Mouse (Mus musculus) layer of hippocampus, postnatal 10 days (tissue): ENCODE measurements around the gene Dip2b. TPM values are rescaled to one million over a fixed set of nuclear protein-coding genes. Genes with fewer than 3 reads are reported as not detected.

Source experiments
- DNase-seq, 2 experiments: peaks; one replicate each; pipeline ENCODE4 v3.0.0; 2021; ENCODE audit warnings: low spot score in 2 of 2
- total RNA-seq, 2 experiments: library from RNA; stranded (reverse); gene quantifications; 2 replicates each; pipeline ENCODE4 v1.2.3; 2021

Dip2b gene
- total RNA-seq, 2 experiments from 2014 or later: 48.7 to 51.0 TPM

DNA sequence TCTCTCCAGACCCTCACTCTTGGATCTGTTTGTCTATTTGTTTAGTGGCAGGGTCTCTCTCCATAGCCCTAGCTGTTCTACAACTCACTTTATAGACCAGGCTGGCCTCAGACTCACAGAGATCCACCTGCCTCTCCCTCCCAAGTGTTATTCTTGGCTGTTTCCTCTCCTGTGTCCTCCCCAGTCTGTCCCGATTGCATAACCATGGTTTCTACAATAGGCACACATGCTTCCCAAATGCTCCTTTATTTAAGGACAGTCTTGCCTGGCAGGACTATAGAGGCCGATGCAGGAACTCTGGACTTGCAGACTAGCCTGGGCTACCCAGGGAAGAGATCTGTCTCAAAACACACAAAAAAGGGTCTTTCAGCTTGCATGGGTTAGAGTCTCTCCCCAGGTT, 174.9 kb downstream of the Dip2b start:
- no peak for DNase-seq

GRCm38 (mm10) chr15:100215092-100215491, 176.6 kb downstream of the Dip2b start:
- no peak for DNase-seq

DNA sequence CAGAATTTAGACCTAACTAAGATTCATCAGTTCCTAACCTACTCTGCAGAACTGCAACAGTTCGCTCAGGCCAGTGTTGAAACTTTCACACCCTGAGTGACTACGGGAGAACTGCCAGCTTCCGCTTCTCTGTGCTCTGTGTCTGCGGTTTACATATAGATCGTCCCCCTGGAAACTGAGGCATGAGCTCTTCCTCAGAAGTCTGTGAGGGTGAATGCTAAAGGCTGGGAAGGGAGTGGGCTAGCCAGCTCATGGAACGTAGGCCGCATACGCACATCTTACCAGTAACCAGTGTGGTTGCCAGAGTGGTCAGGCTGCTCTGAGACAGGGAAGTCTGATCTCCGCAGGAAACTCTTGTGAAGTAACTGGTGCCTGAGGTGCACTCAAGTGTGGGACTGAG, 177.7 kb downstream of the Dip2b start:
- DNase-seq: no peak

DNA sequence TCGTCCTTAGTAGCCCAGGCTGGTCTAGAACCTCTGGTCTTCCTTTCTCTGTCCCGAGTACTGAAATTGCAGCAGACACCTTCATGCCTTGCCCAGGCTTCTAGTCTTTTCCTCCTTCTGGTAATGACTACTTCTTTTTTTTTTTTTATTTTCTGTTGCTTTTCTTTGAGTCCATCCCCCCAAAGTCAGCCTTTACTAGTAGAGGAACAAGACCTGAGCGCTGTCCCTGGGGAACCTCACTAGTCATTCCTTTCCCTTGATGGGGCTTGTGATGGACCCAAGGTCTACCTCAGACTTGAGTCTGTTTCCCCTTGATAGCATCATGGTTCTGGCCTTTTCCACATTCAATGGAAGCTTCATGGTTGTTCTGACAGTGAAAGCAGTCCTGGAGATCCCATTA, 179.6 kb downstream of the Dip2b start:
- no peak for DNase-seq

- no peak for DNase-seq
These were observed 180.9 kb downstream of the Dip2b start for GRCm38 (mm10) chr15:100219396-100219795.

DNA sequence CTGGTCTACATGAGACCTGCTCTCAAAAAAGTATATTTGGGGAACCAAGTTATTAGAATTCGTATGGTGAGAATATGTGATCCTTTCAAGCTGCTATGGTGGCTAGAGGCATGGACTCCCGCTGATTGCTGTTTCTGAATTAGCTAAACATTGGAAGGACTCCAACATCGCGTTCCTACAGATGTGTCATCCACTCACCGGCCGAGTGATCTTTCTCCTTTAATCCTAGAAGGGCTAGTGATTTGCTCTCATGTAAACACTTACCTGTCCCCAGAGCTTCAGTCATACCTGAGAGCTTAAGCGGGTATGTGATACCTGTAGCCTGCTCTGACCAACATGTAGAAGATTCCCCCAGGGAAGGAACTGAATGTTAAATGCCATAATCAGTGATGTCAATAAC, 182.5 kb downstream of the Dip2b start:
- DNase-seq: no peak

- DNase-seq: no peak
These were observed 186.9 kb downstream of the Dip2b start for GRCm38 (mm10) chr15:100225381-100225780.

- DNase-seq: peak; percentile 48 to 53
These were observed 187.4 kb downstream of the Dip2b start for GRCm38 (mm10) chr15:100225891-100226290.

DNA sequence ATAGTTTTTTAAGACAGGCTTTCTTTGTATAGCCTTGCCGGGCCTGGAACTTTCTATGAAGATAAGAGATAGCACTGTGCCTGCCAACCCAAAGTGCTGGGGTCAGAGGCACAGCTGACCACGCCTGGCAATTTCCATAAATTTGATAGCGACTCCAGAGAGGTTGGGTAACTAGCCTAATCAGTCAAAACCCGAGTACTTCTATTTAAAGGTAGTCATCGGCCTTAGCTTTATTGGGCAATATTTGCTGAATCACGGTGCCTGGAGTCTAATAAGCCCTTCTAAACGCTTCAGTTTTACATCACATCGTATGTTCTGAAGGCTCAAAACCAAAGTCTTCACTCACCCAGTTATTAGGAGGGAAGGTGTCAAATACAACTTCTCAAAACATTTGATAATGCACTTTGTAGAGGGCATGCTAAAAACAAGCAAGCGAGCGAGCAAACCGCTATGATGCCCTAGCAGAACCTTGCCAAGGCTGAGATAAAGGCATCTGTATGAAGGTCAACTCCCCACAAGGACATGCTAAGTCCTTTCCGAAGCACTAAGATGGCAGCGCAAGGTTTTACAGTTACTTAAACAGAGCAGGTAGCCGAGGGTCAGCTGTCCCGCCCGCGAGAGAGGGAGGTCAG, 188.7 kb downstream of the Dip2b start:
- DNase-seq: no peak

DNA sequence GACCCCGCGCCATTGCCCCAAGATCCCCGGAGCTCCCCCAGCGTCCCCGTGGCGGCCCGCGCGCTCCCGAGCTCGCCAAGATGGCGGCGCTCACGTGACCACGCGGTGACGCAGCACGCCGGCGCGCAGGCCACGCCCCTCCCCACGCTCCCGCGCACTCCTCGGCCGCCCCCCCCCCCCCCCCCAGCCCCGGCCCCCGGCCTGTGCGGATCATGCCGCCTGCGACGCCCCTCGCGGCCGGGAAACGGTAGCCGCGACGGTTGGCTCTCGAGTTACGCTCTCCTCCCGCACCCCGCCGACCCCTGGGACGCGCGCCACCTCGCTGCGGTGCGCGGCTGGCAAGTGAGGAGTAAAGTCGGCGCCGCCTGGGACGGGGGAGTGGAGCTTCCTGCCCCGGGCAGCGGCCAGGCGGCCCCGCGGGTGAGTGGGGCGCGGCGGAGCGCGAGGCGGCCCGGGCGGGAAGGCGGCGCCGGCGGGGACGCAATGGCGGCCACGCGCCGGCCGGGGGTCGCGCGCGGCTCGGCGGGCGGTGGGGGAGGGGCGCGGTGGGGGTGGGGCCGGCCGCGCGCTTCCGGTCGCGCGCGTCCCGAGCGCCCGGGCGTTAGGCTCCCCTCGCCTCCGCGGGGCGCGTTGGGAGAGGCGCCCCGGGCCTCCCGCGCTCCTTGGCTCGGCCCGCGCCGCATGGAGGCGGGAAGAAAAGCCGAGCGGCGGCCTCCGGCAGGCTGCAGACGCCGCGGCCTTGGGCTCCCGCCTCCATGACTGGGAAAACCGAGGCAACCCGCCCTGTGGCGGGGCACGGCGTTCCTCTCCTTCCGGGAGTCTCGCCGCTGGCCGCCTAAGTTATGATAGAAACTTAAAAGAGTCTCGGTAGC, 189.4 kb downstream of the Dip2b start, which contains the start of gene Atf1:
TSS of gene Atf1 (plus strand) at position 157 of the 872 bp plus-strand sequence.
- peak; percentile 91 to 95 for DNase-seq

GRCm38 (mm10) chr15:100228535-100229336, 190.3 kb downstream of the Dip2b start:
- no peak for DNase-seq

GRCm38 (mm10) chr15:100230655-100231054, 192.2 kb downstream of the Dip2b start:
- DNase-seq: no peak

GRCm38 (mm10) chr15:100231616-100232525, 193.4 kb downstream of the Dip2b start:
- no peak for DNase-seq

- DNase-seq: no peak
These were observed 196.9 kb downstream of the Dip2b start for GRCm38 (mm10) chr15:100235208-100235965.

- no peak for DNase-seq
These were observed 198.5 kb downstream of the Dip2b start for GRCm38 (mm10) chr15:100236952-100237351.

GRCm38 (mm10) chr15:100241780-100242179, 203.3 kb downstream of the Dip2b start:
- no peak for DNase-seq

- DNase-seq: no peak
These were observed 207.5 kb downstream of the Dip2b start for GRCm38 (mm10) chr15:100245951-100246350.

GRCm38 (mm10) chr15:100247296-100247695, 208.8 kb downstream of the Dip2b start:
- DNase-seq: no peak

- no peak for DNase-seq
These were observed 210.4 kb downstream of the Dip2b start for GRCm38 (mm10) chr15:100248665-100249433.
